Mouse (Mus musculus): ENCODE data around the gene Skida1.

DNA sequence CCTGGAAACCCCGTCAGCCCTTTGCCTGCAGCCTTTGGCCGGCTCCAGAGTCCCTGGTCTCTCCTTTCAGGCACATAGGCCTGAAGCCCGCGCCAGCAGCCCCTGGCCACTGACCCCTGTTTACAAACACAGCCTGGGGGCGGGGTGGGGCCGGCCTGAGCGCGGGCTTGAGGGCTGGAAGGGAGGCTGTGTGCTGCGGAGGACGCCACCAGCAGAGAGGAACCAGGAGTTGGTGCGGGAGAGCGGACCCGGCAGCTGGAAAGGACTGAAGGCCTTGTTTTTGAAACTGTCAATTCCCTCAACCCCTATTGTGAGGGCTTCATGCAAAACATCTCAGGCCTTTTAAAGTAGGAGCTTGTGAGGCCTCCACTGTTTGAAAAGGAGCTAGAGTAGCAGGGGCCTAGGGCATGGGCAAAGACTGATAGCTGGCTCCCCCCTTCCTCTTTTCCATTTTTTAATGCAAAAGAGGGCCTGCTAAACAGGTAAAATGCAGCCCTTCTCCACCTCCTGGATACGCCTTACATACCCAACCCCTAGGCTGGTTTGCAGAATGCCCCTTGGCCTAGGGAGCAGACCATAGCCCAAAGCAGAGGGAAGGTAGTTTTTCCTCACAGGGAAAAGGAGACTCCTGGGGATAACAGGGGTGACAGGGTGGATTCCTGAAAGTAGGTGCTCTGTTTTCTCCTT lies 7.5 kb downstream of the Skida1 start:
- no peak for TF ChIP-seq CTCF (IDR thresholded peaks at IDR 0.05; ENCODE audit: control insufficient read depth, insufficient read depth, insufficient read length)
- no peak for TF ChIP-seq MAX (IDR thresholded peaks at IDR 0.05)
- no peak for TF ChIP-seq FOSL1 (IDR thresholded peaks at IDR 0.05; ENCODE audit: insufficient read depth, low read length, poor library complexity, severe bottlenecking)
- TF ChIP-seq MYOD1 (IDR thresholded peaks at IDR 0.05; ENCODE audit: control insufficient read depth, insufficient read length, low read depth) = no peak
- no peak for TF ChIP-seq USF1 (IDR thresholded peaks at IDR 0.05; ENCODE audit: low read depth)
- TF ChIP-seq CEBPB (IDR thresholded peaks at IDR 0.05; ENCODE audit: low read depth) = no peak

Measured in C2C12 (cell line).